Mouse (Mus musculus): ENCODE measurements at regions not wholly inside any gene's neighbourhood (a gene's known extent, or its start where the extent isn't known, plus 50 kb on each side); places are given as distances from the start of the nearest gene placed in this dataset.

- Histone ChIP-seq H3K27ac (ENCODE audit: control insufficient read depth, insufficient read depth, low read depth, low read length, poor library complexity) (no peak overlapping the region), H3K4me3 (replicated peaks; ENCODE audit: control insufficient read depth, low read depth, low read length) (no peak overlapping the region), H3K4me1 (ENCODE audit: control insufficient read depth, insufficient read depth, low read length) (no peaks in the 10 kb centered on the region)
- 77% methylated on average over 8 of the region's 8 CpGs for WGBS
- TF ChIP-seq CTCF (IDR thresholded peaks at IDR 0.05; ENCODE audit: control insufficient read depth, insufficient read depth, low read length) (no peak), POLR2A (IDR thresholded peaks at IDR 0.05; ENCODE audit: borderline replicate concordance, control insufficient read depth, low read depth, low read length) (no peak)
These were observed 342.5 kb upstream of the Jarid2 start for GRCm38 (mm10) chr13:44386767-44387166.

- 86% methylated on average over 5 of the region's 5 CpGs for WGBS
- no peak for TF ChIP-seq CTCF (IDR thresholded peaks at IDR 0.05; ENCODE audit: control insufficient read depth, insufficient read depth, low read length)
- TF ChIP-seq POLR2A (IDR thresholded peaks at IDR 0.05; ENCODE audit: borderline replicate concordance, control insufficient read depth, low read depth, low read length), result no peak
- Histone ChIP-seq H3K27ac (ENCODE audit: control insufficient read depth, insufficient read depth, low read depth, low read length, poor library complexity) (no peak overlapping the region), H3K4me1 (ENCODE audit: control insufficient read depth, insufficient read depth, low read length) (no peaks in the 10 kb centered on the region; the same call in 1 of the 2 replicates), H3K4me3 (replicated peaks; ENCODE audit: control insufficient read depth, low read depth, low read length) (no peak overlapping the region)
These were observed 339.6 kb upstream of the Jarid2 start for GRCm38 (mm10) chr13:44389696-44390095.

GRCm38 (mm10) chr13:44390666-44391390, 338.4 kb upstream of the Jarid2 start:
- no peak overlapping the region for H3K27ac ChIP-seq (ENCODE audit: control insufficient read depth, insufficient read depth, low read depth, low read length, poor library complexity)
- TF ChIP-seq CTCF (IDR thresholded peaks at IDR 0.05; ENCODE audit: control insufficient read depth, insufficient read depth, low read length), result no peak
- TF ChIP-seq POLR2A (IDR thresholded peaks at IDR 0.05; ENCODE audit: borderline replicate concordance, control insufficient read depth, low read depth, low read length), result no peak
- no peak overlapping the region for H3K4me3 ChIP-seq (replicated peaks; ENCODE audit: control insufficient read depth, low read depth, low read length)
- no peaks in the 10 kb centered on the region; the same call in 1 of the 2 replicates for H3K4me1 ChIP-seq (ENCODE audit: control insufficient read depth, insufficient read depth, low read length)
- 81% methylated on average over 9 of the region's 9 CpGs for WGBS

GRCm38 (mm10) chr13:44394016-44394415, 335.3 kb upstream of the Jarid2 start:
- WGBS, result 87% methylated on average over 5 of the region's 5 CpGs
- Histone ChIP-seq H3K27ac (ENCODE audit: control insufficient read depth, insufficient read depth, low read depth, low read length, poor library complexity) (no peak overlapping the region), H3K4me1 (ENCODE audit: control insufficient read depth, insufficient read depth, low read length) (peaks cover 2% of the 10 kb centered on the region; the same call in 1 of the 2 replicates), H3K4me3 (replicated peaks; ENCODE audit: control insufficient read depth, low read depth, low read length) (no peak overlapping the region)
- TF ChIP-seq CTCF (IDR thresholded peaks at IDR 0.05; ENCODE audit: control insufficient read depth, insufficient read depth, low read length) (no peak), POLR2A (IDR thresholded peaks at IDR 0.05; ENCODE audit: borderline replicate concordance, control insufficient read depth, low read depth, low read length) (no peak)

GRCm38 (mm10) chr13:44398613-44399369, 330.5 kb upstream of the Jarid2 start:
- peaks cover 5% of the 10 kb centered on the region; the same call in 1 of the 2 replicates for H3K4me1 ChIP-seq (ENCODE audit: control insufficient read depth, insufficient read depth, low read length)
- H3K4me3 ChIP-seq (replicated peaks; ENCODE audit: control insufficient read depth, low read depth, low read length), result no peak overlapping the region
- 71% methylated on average over 15 of the region's 15 CpGs for WGBS
- TF ChIP-seq POLR2A (IDR thresholded peaks at IDR 0.05; ENCODE audit: borderline replicate concordance, control insufficient read depth, low read depth, low read length), result no peak
- TF ChIP-seq CTCF (IDR thresholded peaks at IDR 0.05; ENCODE audit: control insufficient read depth, insufficient read depth, low read length), result no peak
- peak overlapping the region; percentile 33; the same call in 1 of the 2 replicates for H3K27ac ChIP-seq (ENCODE audit: control insufficient read depth, insufficient read depth, low read depth, low read length, poor library complexity)

- Histone ChIP-seq H3K4me3 (replicated peaks; ENCODE audit: control insufficient read depth, low read depth, low read length) (no peak overlapping the region), H3K27ac (ENCODE audit: control insufficient read depth, insufficient read depth, low read depth, low read length, poor library complexity) (no peak overlapping the region), H3K4me1 (ENCODE audit: control insufficient read depth, insufficient read depth, low read length) (peaks cover 5% of the 10 kb centered on the region; the same call in 1 of the 2 replicates)
- WGBS, result 58% methylated on average over 4 of the region's 4 CpGs
- TF ChIP-seq CTCF (IDR thresholded peaks at IDR 0.05; ENCODE audit: control insufficient read depth, insufficient read depth, low read length) (no peak), POLR2A (IDR thresholded peaks at IDR 0.05; ENCODE audit: borderline replicate concordance, control insufficient read depth, low read depth, low read length) (no peak)
These were observed 329.9 kb upstream of the Jarid2 start for GRCm38 (mm10) chr13:44399370-44399685.

GRCm38 (mm10) chr13:44399831-44400321, 329.4 kb upstream of the Jarid2 start:
- H3K27ac ChIP-seq (ENCODE audit: control insufficient read depth, insufficient read depth, low read depth, low read length, poor library complexity), result no peak overlapping the region
- TF ChIP-seq POLR2A (IDR thresholded peaks at IDR 0.05; ENCODE audit: borderline replicate concordance, control insufficient read depth, low read depth, low read length), result no peak
- TF ChIP-seq CTCF (IDR thresholded peaks at IDR 0.05; ENCODE audit: control insufficient read depth, insufficient read depth, low read length), result no peak
- 64% methylated on average over 7 of the region's 7 CpGs for WGBS
- peaks cover 7% of the 10 kb centered on the region; the same call in 1 of the 2 replicates for H3K4me1 ChIP-seq (ENCODE audit: control insufficient read depth, insufficient read depth, low read length)
- H3K4me3 ChIP-seq (replicated peaks; ENCODE audit: control insufficient read depth, low read depth, low read length), result no peak overlapping the region

- WGBS, result 64% methylated on average over 8 of the region's 8 CpGs
- H3K27ac ChIP-seq (ENCODE audit: control insufficient read depth, insufficient read depth, low read depth, low read length, poor library complexity), result no peak overlapping the region
- peaks cover 6% of the 10 kb centered on the region; the same call in 1 of the 2 replicates for H3K4me1 ChIP-seq (ENCODE audit: control insufficient read depth, insufficient read depth, low read length)
- no peak overlapping the region for H3K4me3 ChIP-seq (replicated peaks; ENCODE audit: control insufficient read depth, low read depth, low read length)
- TF ChIP-seq POLR2A (IDR thresholded peaks at IDR 0.05; ENCODE audit: borderline replicate concordance, control insufficient read depth, low read depth, low read length) (no peak), CTCF (IDR thresholded peaks at IDR 0.05; ENCODE audit: control insufficient read depth, insufficient read depth, low read length) (no peak)
These were observed 325.2 kb upstream of the Jarid2 start for GRCm38 (mm10) chr13:44404010-44404575.

All from bone marrow, adult 2 months (tissue).